Mouse (Mus musculus): ENCODE measurements around the gene Ranbp9.
"Not testable (repeated sequence)": the region's sequence is repeated elsewhere in the genome, so short reads cannot be mapped to it uniquely, and the experiment has no call there.

The Ranbp9 gene

GRCm38 (mm10) chr13:43496660-43497059 lies 15.6 kb upstream of the Ranbp9 start:
- DNase-seq (ENCODE audit: low read depth, low spot score): no peak

DNA sequence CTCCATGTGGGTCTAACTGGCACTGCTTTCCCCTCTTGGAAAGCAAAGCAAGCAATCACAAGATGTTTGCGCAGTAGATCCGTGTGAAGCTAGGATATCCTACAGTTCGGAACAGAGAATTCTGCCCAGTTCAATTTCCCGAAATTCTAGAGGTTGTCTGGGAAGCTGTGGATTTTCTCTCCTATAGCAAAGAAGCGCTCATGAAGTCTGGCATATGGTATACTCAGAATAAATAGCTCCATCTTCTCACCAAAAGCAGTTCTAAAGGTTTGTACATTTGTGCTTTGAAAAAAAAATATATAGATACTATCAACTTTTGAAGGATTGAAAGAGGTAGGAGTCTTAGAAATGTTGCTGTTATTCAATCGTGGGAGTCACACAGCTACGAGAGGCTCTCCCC lies 14.6 kb upstream of the Ranbp9 start:
- peak; percentile 63 for DNase-seq (ENCODE audit: low read depth, low spot score)

GRCm38 (mm10) chr13:43493725-43494124 lies 12.6 kb upstream of the Ranbp9 start:
- DNase-seq (ENCODE audit: low read depth, low spot score): no peak

GRCm38 (mm10) chr13:43493058-43493481 lies 12.0 kb upstream of the Ranbp9 start:
- no peak for DNase-seq (ENCODE audit: low read depth, low spot score)

DNA sequence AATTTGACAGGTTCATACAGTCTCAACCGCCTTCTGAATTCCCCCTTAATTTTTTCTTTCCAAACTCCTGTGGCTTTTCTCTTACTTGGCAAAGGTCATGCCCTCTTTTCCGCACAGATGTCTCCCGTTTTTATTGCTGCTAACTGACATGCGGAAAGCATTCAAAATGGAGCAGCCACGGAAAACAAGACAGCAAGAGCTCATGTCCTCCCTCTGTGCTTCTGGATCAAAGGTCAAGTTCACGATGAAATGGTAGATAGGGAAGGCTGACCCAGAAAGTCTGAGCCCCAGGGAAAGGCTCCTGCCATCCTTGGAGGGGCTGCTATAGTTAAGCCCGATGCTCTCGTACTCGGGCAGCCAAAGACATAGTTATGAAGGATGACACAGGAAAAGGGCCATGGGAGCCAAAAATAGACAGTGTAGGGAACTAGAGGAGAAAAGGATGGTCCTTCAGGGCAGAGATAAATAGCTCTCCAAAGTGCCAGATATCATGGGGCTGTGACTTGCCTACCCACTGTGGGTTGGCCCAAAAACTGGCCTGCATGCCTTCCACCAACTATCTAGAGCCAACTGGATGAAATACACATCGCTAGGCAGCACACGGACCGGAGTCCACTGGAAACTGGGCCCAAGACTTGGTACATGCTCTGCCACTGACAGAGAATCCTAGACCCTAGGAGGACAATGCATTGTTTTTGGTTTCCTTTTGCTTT lies 5.6 kb upstream of the Ranbp9 start:
- no peak for DNase-seq (ENCODE audit: low read depth, low spot score)

- DNase-seq (ENCODE audit: low read depth, low spot score): no peak
Observed at GRCm38 (mm10) chr13:43485278-43485976, 4.3 kb upstream of the Ranbp9 start.

- no peak for DNase-seq (ENCODE audit: low read depth, low spot score)
Observed at GRCm38 (mm10) chr13:43482782-43483181, 1.7 kb upstream of the Ranbp9 start.

GRCm38 (mm10) chr13:43481859-43482245 lies 770 bp upstream of the Ranbp9 start:
- DNase-seq (ENCODE audit: low read depth, low spot score): no peak

- DNase-seq (ENCODE audit: low read depth, low spot score): no peak
Observed at GRCm38 (mm10) chr13:43480595-43480956, 506 bp downstream of the Ranbp9 start.

DNA sequence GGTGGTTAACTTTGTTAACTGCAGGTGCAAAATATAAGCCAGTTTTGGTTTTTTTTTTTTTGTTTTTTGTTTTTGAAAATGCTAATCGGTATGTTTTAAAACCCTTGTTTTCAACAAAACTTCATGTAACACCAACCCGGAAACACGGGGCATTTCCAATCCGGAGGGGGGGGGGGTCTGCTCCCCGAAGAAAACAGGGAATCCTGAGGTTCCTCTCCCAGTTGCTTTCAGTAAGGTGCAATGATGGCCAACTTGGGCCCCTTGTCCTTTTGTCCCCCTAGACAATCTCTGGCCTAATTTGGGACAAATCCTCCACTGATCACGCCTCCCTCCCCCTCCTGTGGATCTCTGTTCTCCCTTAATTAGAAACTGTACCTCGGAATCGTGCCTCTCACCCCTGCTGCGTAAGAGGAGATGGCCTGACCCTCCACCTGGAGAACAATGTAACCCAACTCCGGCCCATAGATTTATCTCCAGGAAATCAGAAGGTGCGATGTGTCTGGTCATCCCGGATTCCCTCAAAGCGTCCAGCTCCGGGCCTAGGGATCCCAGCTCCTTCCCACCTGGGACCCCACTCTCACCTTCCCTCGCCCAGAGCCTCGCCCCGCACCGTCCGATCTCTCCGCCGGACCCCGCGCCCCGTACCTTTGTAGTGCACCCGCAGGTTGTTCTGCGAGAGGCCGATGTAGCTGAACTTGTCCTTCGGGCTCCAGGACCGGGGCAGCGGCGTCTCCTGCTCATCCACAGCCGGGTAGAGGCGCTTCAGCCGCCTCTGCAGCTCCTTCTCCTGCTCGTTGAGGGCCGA lies 1.1 kb downstream of the Ranbp9 start:
- DNase-seq (ENCODE audit: low read depth, low spot score): no peak

GRCm38 (mm10) chr13:43479024-43479705 lies 1.9 kb downstream of the Ranbp9 start:
- no peak for DNase-seq (ENCODE audit: low read depth, low spot score)

- DNase-seq (ENCODE audit: low read depth, low spot score): no peak
Observed at GRCm38 (mm10) chr13:43478586-43478985, 2.5 kb downstream of the Ranbp9 start.

- no peak for DNase-seq (ENCODE audit: low read depth, low spot score)
Observed at GRCm38 (mm10) chr13:43477098-43477697, 3.9 kb downstream of the Ranbp9 start.

- DNase-seq (ENCODE audit: low read depth, low spot score): no peak
Observed at GRCm38 (mm10) chr13:43476226-43476625, 4.9 kb downstream of the Ranbp9 start.

DNA sequence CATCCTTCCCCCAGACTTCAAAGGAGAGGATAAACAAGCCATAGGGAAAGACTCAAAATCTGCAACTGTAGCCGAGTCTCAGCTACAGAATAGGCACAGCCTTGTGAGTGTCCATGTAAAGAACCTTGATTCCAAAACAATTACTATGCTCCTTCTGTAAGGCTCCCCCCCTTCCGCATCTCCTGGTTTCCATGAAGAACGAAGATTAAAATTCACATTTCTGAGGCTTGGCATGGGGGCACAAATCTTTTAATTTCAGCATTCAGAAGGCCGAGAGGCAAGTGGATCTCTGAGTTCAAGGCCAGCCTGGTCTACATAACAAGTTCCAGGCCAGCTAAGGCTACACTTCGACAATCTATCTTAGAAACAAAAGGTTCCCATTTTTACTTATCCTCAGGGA lies 6.4 kb downstream of the Ranbp9 start:
- DNase-seq (ENCODE audit: low read depth, low spot score): no peak

DNA sequence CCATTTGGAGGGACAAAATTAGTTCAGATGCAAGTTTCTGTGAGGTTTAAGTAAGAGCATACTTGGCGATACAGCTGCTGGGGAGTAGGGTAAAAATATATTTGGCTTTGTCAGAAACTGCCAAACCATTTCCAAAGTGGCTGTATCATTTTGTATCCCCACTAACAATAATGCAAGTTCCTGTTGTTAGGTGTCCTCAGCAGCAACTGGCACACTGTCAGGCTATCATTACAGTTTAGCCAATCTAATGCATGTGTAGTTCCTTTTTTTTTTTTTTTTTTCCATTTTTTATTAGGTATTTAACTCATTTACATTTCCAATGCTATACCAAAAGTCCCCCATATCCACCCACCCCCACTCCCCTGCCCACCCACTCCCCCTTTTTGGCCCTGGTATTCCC lies 9.2 kb downstream of the Ranbp9 start:
- not testable (repeated sequence) for DNase-seq (ENCODE audit: low read depth, low spot score)

DNA sequence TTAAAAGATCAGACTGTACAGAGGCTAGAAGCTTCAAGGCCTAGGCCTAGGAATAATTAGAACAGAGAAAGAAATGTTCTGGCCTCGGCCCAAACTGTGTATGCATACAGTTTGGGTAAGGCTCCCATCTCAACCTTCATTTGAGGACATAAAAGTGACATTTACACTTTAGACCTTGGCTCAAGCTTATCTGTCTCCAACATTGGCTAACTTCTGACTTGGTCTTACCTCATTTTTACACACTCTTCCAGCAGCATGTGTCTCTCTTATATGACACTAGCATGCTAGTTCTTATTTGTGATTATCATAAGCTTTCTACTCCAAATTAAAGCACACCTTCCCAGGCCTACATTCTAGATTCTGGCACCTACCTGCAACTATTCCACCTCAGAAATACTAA lies 11.5 kb downstream of the Ranbp9 start:
- DNase-seq (ENCODE audit: low read depth, low spot score): no peak

GRCm38 (mm10) chr13:43464605-43465004 lies 16.5 kb downstream of the Ranbp9 start:
- DNase-seq (ENCODE audit: low read depth, low spot score): no peak

GRCm38 (mm10) chr13:43457161-43457560 lies 23.9 kb downstream of the Ranbp9 start:
- DNase-seq (ENCODE audit: low read depth, low spot score): no peak

DNA sequence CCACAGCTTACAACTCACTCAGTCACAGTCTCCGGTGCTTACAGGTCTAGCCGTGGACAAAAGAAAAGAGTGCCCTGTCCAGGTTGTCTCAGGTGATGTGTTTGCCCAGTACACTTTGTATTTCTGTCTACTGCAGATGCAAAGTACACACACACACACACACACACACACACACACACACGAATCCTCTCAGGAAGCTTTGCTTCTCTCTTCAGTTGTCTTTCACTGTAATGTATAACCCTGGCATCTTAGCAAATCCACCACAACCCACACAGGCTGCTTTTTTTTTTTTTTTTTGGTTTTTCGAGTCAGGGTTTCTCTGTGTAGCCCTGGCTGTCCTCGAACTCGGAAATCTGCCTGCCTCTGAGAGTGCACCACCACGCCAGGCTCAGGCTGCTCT lies 26.7 kb downstream of the Ranbp9 start:
- DNase-seq (ENCODE audit: low read depth, low spot score): no peak

DNA sequence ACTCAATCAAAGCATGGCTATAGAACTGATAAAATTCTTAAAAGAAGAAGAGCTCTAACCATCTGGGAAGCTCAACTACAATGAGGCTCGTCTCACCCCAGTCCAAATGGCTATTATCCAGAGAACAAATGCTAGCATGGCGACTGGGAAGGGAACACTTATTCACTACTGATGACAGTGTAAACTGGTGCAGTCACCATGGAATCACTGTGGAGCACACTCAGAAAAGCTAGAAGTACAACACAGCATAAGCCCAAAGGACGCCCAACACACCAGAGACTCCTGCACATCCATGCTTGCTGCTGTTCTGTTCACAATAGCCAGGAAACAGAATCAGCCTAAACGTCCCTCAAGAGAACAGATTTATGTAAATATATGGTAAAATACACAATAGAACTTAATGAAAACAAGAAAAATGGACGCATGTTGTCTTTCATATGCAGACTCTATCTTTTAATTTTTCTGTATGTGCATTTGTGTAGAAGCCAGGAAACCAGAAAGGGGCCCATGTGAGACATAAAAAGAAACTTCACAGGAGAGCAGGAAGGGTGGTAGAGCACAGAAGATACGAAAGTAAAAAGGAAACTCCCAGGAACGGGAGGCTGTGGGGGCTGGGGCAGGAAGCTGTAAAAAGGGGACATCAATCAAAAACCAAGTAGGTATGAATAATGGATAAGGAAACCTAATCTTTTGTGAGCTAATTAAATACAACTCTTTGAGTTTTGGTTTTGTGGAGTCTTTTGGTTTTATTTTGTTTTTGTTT lies 28.1 kb downstream of the Ranbp9 start:
- no peak for DNase-seq (ENCODE audit: low read depth, low spot score)

Data from telencephalon, adult 2 months (tissue).